Mouse (Mus musculus): ENCODE measurements around the gene Pip5k1c.
A peak's percentile ranks its signal among the peaks of the same experiment; 100 is the strongest.

Pip5k1c gene

GRCm38 (mm10) chr10:81346453-81347067, 53.8 kb downstream of the Pip5k1c start:
- DNase-seq (ENCODE audit: low read depth, low spot score): peak; percentile 67

GRCm38 (mm10) chr10:81349146-81349545, 56.4 kb downstream of the Pip5k1c start:
- peak; percentile 60 for DNase-seq (ENCODE audit: low read depth, low spot score)

- DNase-seq (ENCODE audit: low read depth, low spot score): no peak
Measured at GRCm38 (mm10) chr10:81349961-81350350, 57.2 kb downstream of the Pip5k1c start.

GRCm38 (mm10) chr10:81350351-81351063, 57.7 kb downstream of the Pip5k1c start, which contains the start of gene Hmg20b:
TSS of gene Hmg20b (minus strand) at chr10:81350480.
- DNase-seq (ENCODE audit: low read depth, low spot score): peak; percentile 99

GRCm38 (mm10) chr10:81351678-81352291, 59.0 kb downstream of the Pip5k1c start:
- DNase-seq (ENCODE audit: low read depth, low spot score): peak; percentile 78

GRCm38 (mm10) chr10:81354738-81355477, 62.1 kb downstream of the Pip5k1c start:
- DNase-seq (ENCODE audit: low read depth, low spot score): no peak

GRCm38 (mm10) chr10:81355533-81355932, 62.8 kb downstream of the Pip5k1c start:
- no peak for DNase-seq (ENCODE audit: low read depth, low spot score)

- DNase-seq (ENCODE audit: low read depth, low spot score): no peak
Measured at GRCm38 (mm10) chr10:81356352-81356990, 63.7 kb downstream of the Pip5k1c start.

- DNase-seq (ENCODE audit: low read depth, low spot score): peak; percentile 94
Measured at GRCm38 (mm10) chr10:81356991-81357844, 64.5 kb downstream of the Pip5k1c start, which contains the start of gene Mfsd12. TSS of gene Mfsd12 (plus strand) at chr10:81357491.

GRCm38 (mm10) chr10:81358209-81358608, 65.4 kb downstream of the Pip5k1c start:
- no peak for DNase-seq (ENCODE audit: low read depth, low spot score)

- no peak for DNase-seq (ENCODE audit: low read depth, low spot score)
Measured at GRCm38 (mm10) chr10:81358841-81359240, 66.1 kb downstream of the Pip5k1c start.

GRCm38 (mm10) chr10:81360721-81361120, 68.0 kb downstream of the Pip5k1c start:
- no peak for DNase-seq (ENCODE audit: low read depth, low spot score)

GRCm38 (mm10) chr10:81362336-81362949, 69.7 kb downstream of the Pip5k1c start:
- no peak for DNase-seq (ENCODE audit: low read depth, low spot score)

GRCm38 (mm10) chr10:81363436-81364346, 70.9 kb downstream of the Pip5k1c start:
- DNase-seq (ENCODE audit: low read depth, low spot score): no peak

GRCm38 (mm10) chr10:81364666-81365065, 71.9 kb downstream of the Pip5k1c start:
- no peak for DNase-seq (ENCODE audit: low read depth, low spot score)

GRCm38 (mm10) chr10:81365073-81365472, 72.3 kb downstream of the Pip5k1c start:
- DNase-seq (ENCODE audit: low read depth, low spot score): no peak

- no peak for DNase-seq (ENCODE audit: low read depth, low spot score)
Measured at GRCm38 (mm10) chr10:81365672-81366476, 73.1 kb downstream of the Pip5k1c start, which contains the start of gene 4930404N11Rik. TSS of gene 4930404N11Rik (minus strand) at chr10:81365816.

Measured in CD4-positive helper T cell, adult 2 months (primary cell).